Mouse (Mus musculus) embryonic facial prominence, embryonic 11.5 days (tissue): Measurements from ENCODE around the gene Cog1. TPM values are rescaled to one million over a fixed set of nuclear protein-coding genes. Genes with fewer than 3 reads are reported as not detected.
A peak's percentile ranks its signal among the peaks of the same experiment; 100 is the strongest.

Experiments used
- ATAC-seq: fragments of 200-750 bp; cut with Nextera tagmentation; replicated peaks from 2 replicates; pipeline ENCODE4 v1.8.0; 2017; ENCODE audit warnings: low read depth; ENCODE audit not compliant: insufficient number of reproducible peaks, low FRiP score, low TSS enrichment
- DNase-seq: peaks from one replicate; pipeline ENCODE4 v3.0.0-alpha.2; 2015; ENCODE audit warnings: low spot score
- H3K27ac ChIP-seq: fragments of 300-500 bp; sonication (generic); replicated peaks from 2 replicates; pipeline ENCODE4 v1.5.1; 2014; ENCODE audit warnings: mild to moderate bottlenecking, low read depth, low read length, control low read depth
- H3K27me3 ChIP-seq: fragments of 300-500 bp; sonication (generic); 2 replicates; pipeline ENCODE4 v1.6.1; 2014; ENCODE audit warnings: mild to moderate bottlenecking, low read length, moderate library complexity, mixed read lengths; ENCODE audit not compliant: control insufficient read depth, insufficient read depth
- H3K36me3 ChIP-seq: fragments of 300-500 bp; sonication (generic); replicated peaks from 2 replicates; pipeline ENCODE4 v1.6.1; 2014; ENCODE audit warnings: low read depth, mild to moderate bottlenecking, low read length, moderate library complexity, mixed read lengths; ENCODE audit not compliant: control insufficient read depth, insufficient read depth
- H3K4me1 ChIP-seq: fragments of 300-500 bp; sonication (generic); 2 replicates; pipeline ENCODE4 v1.6.1; 2014; ENCODE audit warnings: low read length, mixed read lengths; ENCODE audit not compliant: control insufficient read depth, insufficient read depth
- H3K4me2 ChIP-seq: fragments of 300-500 bp; sonication (generic); 2 replicates; pipeline ENCODE4 v1.6.1; 2014; ENCODE audit warnings: low read depth, mild to moderate bottlenecking, control low read depth, low read length, moderate library complexity
- H3K4me3 ChIP-seq: fragments of 300-500 bp; sonication (generic); 2 replicates; pipeline ENCODE4 v1.5.1; 2014; ENCODE audit warnings: low read depth, low read length, control low read depth
- H3K9ac ChIP-seq: fragments of 300-500 bp; sonication (generic); replicated peaks from 2 replicates; pipeline ENCODE4 v1.6.1; 2014; ENCODE audit warnings: mild to moderate bottlenecking, control low read depth, low read length
- H3K9me3 ChIP-seq: fragments of 300-500 bp; sonication (generic); replicated peaks from 2 replicates; pipeline ENCODE4 v1.6.1; 2016; ENCODE audit warnings: mild to moderate bottlenecking, low read length, inconsistent platforms, mixed read lengths; ENCODE audit not compliant: control insufficient read depth
- WGBS: fragments of 180-500 bp; shearing (Covaris S2); extraction: QIAGEN DNeasy Blood & Tissue Kit; methylation state at CpG from one replicate; pipeline ENCODE4 v1.1.7; 2014; 5-methylcytosine and 5-hydroxymethylcytosine counted together
- polyA plus RNA-seq: library from polyadenylated mRNA; unstranded; fragments of >200 nt; fragmentation: Nextera tagmentation; extraction: Ambion mirVana; gene quantifications from 2 replicates; pipeline ENCODE4 v1.2.1, GENCODE M21; 2014

Gene Cog1
- polyA plus RNA-seq, 1 experiment from 2014 or later: 26.1 TPM

- no peak overlapping the region for H3K9ac ChIP-seq
- no peaks in the 10 kb centered on the region for H3K4me1 ChIP-seq
- no peaks in the 10 kb centered on the region for H3K9me3 ChIP-seq
- H3K27me3 ChIP-seq: no peaks in the 10 kb centered on the region
- no peak overlapping the region for H3K4me3 ChIP-seq
- WGBS: 58% methylated on average over 5 of the region's 5 CpGs
- peaks cover 17% of the 10 kb centered on the region for H3K36me3 ChIP-seq
- ATAC-seq (0 out of 2 replicates have a peak, but pooled peaks have one; percentile 19), DNase-seq (no peak)
- H3K27ac ChIP-seq: no peak overlapping the region
- no peak overlapping the region for H3K4me2 ChIP-seq
Measured at GRCm38 (mm10) chr11:113697571-113697970, 48.6 kb downstream of the Cog1 start.

- H3K9ac ChIP-seq: no peak overlapping the region
- no peak overlapping the region for H3K4me3 ChIP-seq
- 79% methylated on average over 12 of the region's 12 CpGs for WGBS
- peaks cover 12% of the 10 kb centered on the region for H3K36me3 ChIP-seq
- no peak for DNase-seq
- no peaks in the 10 kb centered on the region for H3K9me3 ChIP-seq
- no peaks in the 10 kb centered on the region for H3K27me3 ChIP-seq
- ATAC-seq: no peak
- H3K27ac ChIP-seq: no peak overlapping the region
- no peaks in the 10 kb centered on the region for H3K4me1 ChIP-seq
- H3K4me2 ChIP-seq: no peak overlapping the region
Measured at GRCm38 (mm10) chr11:113698013-113698545, 49.1 kb downstream of the Cog1 start.

- no peak overlapping the region for H3K4me2 ChIP-seq
- DNase-seq (no peak), ATAC-seq (no peak)
- H3K9me3 ChIP-seq: no peaks in the 10 kb centered on the region
- no peaks in the 10 kb centered on the region for H3K27me3 ChIP-seq
- no peak overlapping the region for H3K9ac ChIP-seq
- H3K4me3 ChIP-seq: no peak overlapping the region
- peaks cover 4% of the 10 kb centered on the region for H3K36me3 ChIP-seq
- H3K4me1 ChIP-seq: no peaks in the 10 kb centered on the region
- no peak overlapping the region for H3K27ac ChIP-seq
- WGBS: 82% methylated on average over 7 of the region's 7 CpGs
Measured at GRCm38 (mm10) chr11:113699643-113700042, 50.7 kb downstream of the Cog1 start.

- 42% methylated on average over 5 of the region's 5 CpGs for WGBS
Measured at GRCm38 (mm10) chr11:113703758-113704157, 54.8 kb downstream of the Cog1 start.

GRCm38 (mm10) chr11:113705966-113706652, 57.1 kb downstream of the Cog1 start:
- Histone ChIP-seq H3K27me3 (no peaks in the 10 kb centered on the region; the same call in 1 of the 2 replicates), H3K4me3 (no peak overlapping the region), H3K9me3 (no peaks in the 10 kb centered on the region), H3K4me1 (peaks cover 8% of the 10 kb centered on the region), H3K27ac (no peak overlapping the region), H3K4me2 (no peak overlapping the region), H3K9ac (no peak overlapping the region; the same call in 1 of the 2 replicates), H3K36me3 (no peaks in the 10 kb centered on the region)
- no peak for ATAC-seq
- 89% methylated on average over 15 of the region's 15 CpGs for WGBS
- DNase-seq: no peak

More at GRCm38 (mm10) chr11:113703758-113704157, 54.8 kb downstream of the Cog1 start:
- DNase-seq (peak; percentile 75), ATAC-seq (peak; percentile 54; the same call in 1 of the 2 replicates)
- Histone ChIP-seq H3K9ac (no peak overlapping the region), H3K4me3 (no peak overlapping the region), H3K36me3 (no peaks in the 10 kb centered on the region), H3K9me3 (no peaks in the 10 kb centered on the region), H3K27me3 (no peaks in the 10 kb centered on the region; the same call in 1 of the 2 replicates), H3K4me1 (no peaks in the 10 kb centered on the region), H3K27ac (no peak overlapping the region), H3K4me2 (no peak overlapping the region)

GRCm38 (mm10) chr11:113708629-113709213, 59.8 kb downstream of the Cog1 start:
- Histone ChIP-seq H3K9me3 (no peaks in the 10 kb centered on the region), H3K4me3 (no peak overlapping the region), H3K9ac (no peak overlapping the region), H3K27ac (no peak overlapping the region), H3K36me3 (no peaks in the 10 kb centered on the region), H3K27me3 (no peaks in the 10 kb centered on the region; the same call in 1 of the 2 replicates), H3K4me1 (peaks cover 8% of the 10 kb centered on the region), H3K4me2 (no peak overlapping the region)
- no peak for ATAC-seq
- DNase-seq: no peak
- WGBS: 45% methylated on average over 19 of the region's 19 CpGs

GRCm38 (mm10) chr11:113709272-113709671, 60.3 kb downstream of the Cog1 start:
- Histone ChIP-seq H3K4me1 (peaks cover 8% of the 10 kb centered on the region), H3K27me3 (no peaks in the 10 kb centered on the region; the same call in 1 of the 2 replicates), H3K27ac (no peak overlapping the region), H3K9ac (no peak overlapping the region), H3K4me2 (no peak overlapping the region), H3K9me3 (no peaks in the 10 kb centered on the region), H3K4me3 (no peak overlapping the region), H3K36me3 (no peaks in the 10 kb centered on the region)
- whole genome bisulfite sequencing: 10% methylated on average over 15 of the region's 15 CpGs
- ATAC-seq: 0 out of 2 replicates have a peak, but pooled peaks have one; percentile 4
- no peak for DNase-seq
